Mouse (Mus musculus) CH12.LX (cell line): ENCODE data around the gene Pde4d.

Experiments used
- BHLHE40 ChIP-seq: IDR thresholded peaks from 2 replicates; pipeline ENCODE4 v1.6.1; 2011; ENCODE audit warnings: mild to moderate bottlenecking, low read depth, low read length, improper control_type of control experiment
- EP300 ChIP-seq: IDR thresholded peaks from 2 replicates; pipeline ENCODE4 v1.6.1; 2011; ENCODE audit warnings: low read length, improper control_type of control experiment
- JUND ChIP-seq: conservative IDR thresholded peaks from 2 replicates; pipeline ENCODE4 v1.6.1; 2011; ENCODE audit warnings: low read depth, low read length, improper control_type of control experiment

- no peak for TF ChIP-seq EP300
- no peak for TF ChIP-seq JUND
- no peak for TF ChIP-seq BHLHE40
These were observed 1431.6 kb downstream of the Pde4d start for GRCm38 (mm10) chr13:109881161-109881857.
